Mouse (Mus musculus): Measurements from ENCODE around the gene F12.

F12 gene

DNA sequence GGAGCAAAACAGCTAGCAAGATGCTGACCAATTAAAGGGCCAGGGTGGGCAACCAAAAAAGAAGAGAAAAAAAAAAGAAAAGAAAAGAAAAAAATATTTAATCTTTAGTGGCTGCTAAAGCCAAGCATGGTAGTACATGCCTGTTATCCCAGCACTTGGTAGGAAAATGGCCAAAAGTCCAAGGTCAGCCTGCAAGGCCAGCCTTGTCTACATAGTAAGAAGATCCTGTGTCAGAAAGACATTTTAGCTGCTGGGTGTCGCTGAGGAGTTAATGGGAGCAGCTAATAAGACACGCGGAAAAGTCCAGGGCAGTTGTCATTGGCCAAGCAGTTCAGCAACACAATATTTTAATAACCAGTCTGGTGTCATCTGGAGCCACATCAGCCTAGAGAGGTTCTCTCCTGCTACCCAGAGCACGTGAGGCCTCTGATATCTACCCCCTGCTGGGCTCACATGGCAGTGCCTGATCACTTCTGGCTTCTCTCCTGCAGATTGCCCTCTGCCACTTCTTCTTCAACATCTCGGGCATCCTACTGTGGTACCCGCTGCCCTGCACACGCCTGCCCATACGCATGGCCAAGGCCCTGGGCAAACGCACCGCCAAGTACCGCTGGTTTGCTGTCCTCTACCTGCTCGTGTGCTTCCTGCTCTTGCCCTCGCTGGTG, 13.8 kb downstream of the F12 start:
- no peak for DNase-seq

DNA sequence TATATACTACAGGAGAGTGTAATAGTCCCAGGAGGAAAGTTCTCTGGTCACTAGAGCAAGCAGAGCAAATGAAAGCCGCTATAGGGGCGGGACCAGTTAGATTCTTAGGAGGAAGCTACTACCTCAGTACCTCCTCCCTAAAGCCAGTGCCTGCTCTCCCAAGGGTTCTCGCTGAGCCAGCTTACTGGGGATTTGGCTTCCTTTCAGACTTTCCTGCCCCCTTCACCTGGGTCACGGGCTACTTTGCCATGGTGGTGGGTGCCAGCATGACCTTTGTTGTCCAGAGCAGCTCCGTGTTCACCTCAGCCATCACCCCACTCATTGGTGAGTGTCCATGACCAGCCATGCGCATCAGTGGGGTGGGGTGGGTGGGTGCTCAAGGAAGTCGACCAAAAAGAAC, 14.8 kb downstream of the F12 start:
- DNase-seq = no peak

DNA sequence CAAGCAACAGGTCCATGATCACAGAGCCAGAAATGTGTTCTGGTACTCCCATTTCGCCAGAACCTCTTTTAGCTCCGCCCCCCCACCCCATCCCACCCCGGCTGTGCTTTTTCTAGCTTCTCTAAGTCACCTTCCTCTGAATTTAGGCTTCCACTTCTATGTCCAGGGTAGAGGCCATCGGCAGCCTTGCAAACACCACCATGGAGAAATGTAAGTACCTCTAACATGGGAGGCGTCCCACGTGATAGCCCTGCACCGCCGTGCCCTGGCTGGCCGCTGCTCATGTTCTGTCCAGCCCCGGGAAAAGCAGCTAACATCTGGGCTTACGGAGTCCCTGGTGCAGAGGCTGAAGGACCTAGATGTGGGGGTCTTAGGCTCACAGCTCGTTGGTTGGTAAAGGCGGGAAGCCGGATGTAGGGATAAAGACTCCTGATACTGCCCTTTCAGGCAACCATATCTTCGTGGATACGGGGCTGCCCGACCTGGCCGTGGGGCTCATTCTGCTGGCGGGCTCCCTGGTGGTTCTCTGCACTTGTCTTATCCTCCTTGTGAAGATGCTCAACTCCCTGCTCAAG, 18.0 kb downstream of the F12 start:
- no peak for DNase-seq

DNA sequence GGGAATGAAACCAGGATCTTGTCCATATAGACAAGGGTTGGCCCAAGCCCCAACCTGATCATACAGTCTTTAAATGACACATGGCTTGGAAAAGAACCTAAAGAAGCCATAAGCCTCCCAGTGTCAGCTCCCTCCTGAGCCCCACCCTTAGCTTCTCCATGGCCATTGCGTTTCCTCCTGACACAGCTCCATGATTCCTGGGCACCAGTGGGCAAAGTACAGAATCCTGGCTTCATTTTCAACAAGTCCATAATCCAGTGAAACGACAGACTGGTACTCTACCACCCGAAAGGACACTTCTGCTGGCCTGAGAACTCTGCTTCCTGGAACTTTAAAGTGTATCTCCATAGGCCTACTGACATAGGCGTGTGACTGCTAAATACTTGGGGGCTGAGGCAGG, 19.3 kb downstream of the F12 start:
- no peak for DNase-seq

DNA sequence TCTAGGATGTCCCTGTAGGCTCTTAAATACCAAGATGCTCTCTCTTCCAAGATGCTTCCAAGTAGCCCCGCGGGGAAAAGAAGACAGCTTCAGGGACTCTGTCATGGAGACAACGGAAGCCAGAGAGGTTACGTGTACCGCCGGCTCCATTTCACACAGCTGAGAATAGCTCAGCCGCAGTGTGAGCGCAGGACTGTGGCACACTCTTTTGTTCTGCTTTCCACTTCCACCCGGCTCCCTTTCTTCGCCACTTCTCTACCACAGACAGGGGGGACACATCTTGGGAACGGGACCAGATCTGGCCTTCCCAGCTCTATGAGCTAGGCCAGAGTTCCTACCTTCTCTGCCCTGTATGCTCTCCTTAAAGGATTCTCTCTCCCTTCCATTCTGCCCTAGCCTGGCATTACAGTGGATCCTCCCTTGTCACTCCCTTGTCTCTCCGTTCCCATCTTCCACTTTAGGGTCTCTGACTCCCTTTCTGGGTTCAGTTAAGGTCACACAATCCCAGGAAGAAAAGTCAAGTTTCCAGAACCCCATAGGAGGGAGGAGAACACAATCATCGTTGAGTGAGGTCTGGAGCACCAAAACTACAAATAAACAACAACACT, 20.7 kb downstream of the F12 start:
- no peak for DNase-seq

DNA sequence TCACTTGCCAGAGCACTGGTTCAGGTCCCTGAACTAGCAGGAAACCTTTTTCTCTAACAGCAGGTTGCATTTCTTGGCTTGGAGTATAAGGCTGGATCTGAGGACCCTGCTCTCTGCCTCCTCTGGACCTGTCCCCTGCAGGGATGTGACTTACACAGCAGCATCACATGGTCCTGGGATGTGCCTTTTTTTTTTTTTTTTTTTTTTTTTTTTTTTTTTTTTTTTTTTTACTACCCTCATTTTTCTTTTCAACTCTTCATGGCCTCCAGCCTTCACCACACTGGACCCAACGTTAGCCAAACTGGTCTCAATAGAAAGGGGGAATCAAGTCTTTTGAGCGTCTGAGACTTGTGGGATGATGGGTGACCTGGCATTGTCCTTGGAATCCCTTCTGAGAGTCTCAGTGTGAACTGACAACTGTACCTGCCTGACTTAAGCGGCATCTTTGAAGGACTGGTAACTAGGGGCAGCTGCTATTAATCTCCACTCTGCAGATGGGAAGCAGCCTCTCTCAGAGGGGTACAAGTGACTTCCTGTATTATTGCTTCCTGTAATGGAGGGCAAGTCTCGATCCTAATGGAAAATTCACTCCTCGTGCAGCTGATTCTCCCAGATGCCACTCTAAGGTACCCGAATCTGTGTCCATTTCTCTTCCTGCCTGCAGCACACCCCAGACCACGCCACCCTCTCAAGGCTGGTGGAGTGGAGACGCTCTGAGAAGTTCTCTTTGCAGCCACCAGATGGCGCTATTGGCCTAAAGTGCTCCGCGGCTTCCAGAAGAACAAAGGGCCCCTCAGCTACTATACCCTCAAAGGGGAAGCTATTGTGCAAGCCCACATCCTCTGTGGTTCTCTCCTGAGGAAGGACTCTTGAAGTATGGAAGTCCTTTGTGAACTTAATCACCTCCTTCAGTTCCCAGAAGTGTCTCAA, 21.5 kb downstream of the F12 start:
- peak; percentile 97 for DNase-seq

DNA sequence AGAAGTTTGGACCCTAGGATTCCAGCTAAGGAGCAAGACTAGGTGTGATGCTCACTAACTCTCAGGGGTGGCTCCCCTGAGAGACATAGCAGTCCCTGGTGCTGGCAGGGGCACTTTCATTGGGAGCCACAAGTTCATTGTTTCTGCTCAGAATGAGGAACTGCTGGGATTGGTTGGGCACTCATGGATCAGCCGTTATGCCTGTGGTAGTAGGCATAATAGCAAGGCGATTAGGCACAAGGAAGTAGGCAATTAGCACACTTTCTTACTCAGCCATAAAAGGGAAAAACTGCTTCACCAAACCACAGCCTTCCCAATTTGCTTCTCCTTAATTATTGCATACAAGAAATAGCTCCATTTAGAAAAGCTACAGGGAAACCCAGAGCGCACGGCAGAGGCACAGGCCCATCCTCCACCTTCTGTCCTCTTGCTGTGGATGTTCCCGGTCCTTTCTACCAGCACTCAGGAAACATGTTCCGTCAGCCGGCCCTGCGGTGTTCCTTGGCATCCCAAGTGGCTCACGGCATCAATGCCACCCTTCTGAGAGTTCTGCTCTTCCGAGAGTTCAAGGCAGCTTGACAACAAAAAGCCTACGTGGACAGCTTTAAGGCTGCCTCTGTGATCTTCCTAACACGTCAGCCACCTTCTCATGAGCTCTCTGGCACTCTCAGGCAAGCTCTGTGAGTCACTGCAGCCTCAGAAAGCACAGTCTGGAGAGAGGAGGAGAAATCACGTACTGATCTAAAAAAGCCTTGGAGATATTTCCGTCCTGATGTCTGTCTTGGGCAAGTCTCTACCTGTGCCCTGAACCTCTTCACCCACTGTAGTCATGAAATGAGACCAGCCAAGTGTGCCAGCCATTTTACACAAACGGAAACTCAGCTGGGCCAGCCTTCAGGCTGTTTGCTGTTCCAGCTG, 22.4 kb downstream of the F12 start:
- no peak for DNase-seq

DNA sequence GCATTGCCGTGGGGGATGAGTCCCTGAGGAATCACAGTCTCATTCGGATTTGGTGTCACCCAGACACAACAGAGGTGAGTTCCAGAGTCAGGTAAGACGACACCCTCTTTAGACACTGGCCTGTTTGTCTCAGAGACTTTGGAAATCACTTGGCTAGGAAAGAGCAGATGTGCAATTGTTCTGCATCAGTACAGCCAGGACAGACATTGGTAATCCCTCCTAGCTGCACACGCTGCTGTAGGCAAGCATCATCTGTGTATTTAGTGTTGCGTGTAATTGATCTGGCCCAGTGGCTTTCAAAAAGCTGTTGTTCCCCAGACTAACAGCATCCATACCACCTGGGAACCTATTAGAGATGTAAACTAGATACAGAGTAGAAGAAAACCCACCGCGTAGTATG, 23.3 kb downstream of the F12 start:
- DNase-seq = no peak

DNA sequence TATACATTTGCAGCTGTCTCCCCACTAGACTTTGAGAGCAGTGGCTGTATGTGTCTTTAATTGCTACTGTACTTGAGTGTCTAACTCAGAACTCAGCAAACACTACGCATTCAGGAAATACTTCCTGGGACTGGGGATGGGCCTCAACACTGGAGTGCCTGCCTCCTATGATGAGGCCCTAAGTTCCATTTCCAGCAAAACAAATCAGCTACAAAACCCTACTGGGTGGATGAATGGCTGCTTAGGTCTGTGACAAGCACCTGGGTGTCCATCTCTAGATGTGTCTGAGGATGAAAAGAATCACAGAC, 26.6 kb downstream of the F12 start:
- no peak for DNase-seq

DNA sequence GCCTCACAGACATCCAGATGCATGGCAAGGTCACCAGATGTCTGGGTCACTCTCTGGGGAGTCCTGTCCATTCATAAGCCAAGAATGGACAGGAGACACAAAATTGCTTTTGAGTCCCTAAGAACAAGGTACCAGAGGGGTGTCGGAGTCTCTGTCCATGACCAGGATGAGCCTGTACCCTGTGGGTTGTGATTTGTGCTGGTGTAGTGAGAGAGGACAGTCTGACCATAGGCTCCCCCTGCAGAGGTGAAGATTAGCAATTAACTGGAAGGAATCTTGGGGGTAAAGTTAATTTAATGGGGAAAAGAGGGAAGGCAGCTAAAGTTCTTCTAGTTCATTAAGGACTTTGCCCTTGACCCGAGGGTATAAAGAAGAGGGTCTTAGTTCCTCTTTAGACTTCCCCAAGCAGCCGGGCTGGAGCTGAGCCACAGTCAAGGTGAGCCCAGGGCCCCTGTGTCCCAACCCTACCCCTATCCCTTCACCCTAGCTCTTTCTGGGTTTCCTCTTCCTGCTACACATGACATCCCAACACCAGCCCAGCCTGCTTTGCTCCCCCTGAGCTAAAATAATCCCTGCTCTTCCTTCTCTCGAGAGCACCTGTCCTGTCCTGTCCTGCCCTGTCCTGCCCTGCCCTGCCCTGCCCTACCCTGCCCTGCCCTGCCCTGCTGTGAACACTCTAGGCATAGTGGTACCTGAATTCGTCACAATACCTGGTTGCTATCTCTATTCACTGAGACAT, 27.1 kb downstream of the F12 start:
- no peak for DNase-seq

DNA sequence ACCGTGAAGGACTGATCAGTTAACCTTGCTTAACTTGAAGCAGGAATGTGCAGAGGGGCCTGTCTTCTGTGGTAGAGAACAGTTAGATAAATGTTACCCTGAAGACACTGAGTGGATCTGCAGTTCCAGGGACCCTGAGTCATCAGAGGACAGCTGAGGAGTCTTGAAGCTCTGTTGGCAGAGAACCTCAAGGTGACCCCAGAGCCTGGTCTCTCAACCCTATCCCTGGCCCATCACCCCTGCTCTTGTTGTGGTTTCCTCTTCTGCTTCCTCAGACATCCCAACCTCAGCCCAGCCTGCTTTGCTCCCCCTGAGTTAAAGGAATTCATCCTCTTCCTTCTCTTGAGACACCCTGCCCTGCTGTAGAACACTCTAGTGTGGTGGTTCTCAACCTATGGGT, 28.5 kb downstream of the F12 start, which contains the start of gene Slc34a1:
Gene Slc34a1, plus strand, starts transcription at position 100 of the 400 bp plus-strand sequence.
- DNase-seq = no peak

DNA sequence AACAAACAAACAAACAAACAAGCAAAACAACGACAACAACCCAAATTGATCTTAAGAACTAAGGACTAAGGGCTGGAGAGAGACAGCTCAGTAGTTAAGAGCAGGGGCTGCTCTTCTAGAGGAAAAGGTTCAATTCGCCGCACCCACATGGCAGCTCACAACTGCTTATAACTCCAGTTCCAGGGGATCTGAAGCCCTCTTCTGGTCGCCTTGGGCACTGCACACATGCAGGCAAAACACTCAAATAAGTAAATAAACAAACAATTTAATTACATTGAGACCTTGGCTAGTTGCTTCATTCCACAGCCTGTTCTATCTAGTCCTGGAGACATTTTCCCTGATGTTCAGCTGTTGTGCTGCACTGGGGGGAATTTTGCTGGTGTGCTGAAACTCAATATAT, 33.7 kb downstream of the F12 start:
- DNase-seq = no peak

DNA sequence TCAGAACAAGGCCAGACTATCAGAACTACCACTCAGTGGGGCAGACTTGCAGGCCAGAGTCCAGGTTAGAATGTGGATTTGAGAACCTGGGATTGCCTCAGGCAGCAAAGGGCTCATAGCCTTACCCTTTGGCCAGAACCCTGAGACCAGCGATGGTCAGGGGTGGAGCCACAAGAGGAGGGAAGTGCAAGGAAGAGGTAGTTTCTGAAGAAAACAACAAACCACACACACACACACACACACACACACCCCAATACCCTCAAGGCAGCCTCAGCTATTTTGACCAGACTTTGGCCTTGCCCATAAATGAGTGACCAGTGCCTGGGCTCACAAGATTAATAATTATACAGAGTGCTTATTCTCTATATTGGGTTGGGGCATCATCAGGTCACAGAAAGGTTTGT, 35.0 kb downstream of the F12 start:
- DNase-seq = no peak

DNA sequence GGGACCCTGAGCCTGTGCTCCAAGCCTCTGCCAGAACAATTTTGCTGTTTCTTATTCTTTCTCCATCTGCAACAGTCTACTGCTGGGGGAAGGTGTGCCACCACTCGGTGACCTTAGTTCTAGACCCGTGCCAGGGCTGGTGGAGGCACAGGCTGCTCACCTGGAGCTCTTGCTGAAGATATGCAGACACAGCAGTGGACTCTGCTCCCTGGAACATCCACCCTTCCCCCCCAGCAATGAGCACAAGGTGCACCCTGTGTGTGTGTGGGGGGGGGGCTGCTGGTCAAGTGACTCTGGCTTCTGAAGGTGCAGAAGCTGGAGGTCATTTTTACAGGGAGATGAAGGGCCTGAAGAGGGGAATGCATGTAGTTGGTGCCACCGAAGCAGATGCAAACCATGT, 35.9 kb downstream of the F12 start:
- DNase-seq = no peak

DNA sequence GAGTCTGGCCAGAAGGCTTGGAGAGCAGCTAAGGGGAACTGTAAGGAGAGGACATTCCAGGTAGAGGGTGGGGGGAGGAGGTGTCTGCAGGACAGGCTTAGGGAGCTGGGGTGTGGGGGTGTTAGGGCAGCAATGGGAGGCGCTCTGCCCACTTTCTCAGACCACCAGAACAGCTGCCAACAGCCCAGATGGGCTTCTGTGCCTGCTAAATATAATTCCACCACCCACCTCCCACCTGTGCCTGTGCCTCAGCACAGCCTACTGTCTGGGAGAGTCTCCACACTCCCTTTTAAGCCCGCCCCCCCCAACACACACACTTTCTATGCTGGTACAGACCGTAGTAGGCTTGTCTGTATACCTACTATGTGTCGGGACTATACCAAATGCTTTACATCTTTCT, 44.8 kb downstream of the F12 start:
- no peak for DNase-seq

DNA sequence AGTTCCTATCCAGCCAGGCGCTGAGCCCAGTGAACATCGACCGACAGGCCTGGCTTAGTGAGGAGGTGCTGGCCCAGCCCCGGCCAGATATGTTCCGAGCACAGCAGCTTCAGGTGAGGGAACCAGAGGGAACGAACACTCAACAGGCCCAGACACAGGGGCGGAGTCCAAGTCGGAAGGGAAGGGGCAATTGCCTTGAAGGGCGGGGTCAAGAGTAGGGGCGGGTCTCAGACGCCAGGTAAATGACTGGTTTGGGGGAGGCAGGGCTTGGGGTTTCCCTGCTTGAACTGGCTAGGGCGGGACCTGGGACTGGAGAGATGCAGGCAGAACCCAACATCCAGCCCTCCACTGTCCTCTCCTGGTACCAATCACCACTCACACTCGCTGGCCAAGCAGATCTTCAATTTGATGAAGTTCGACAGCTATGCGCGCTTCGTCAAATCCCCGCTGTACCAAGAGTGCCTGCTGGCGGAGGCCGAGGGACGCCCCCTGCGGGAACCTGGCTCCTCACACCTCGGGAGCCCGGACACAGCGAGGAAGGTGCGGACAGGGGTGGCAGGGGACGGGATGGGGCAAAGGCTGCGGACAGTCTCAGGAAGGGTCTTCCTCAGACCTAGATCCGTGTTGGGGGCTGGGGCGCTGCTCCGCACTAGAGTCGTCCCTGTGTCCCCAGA, 47.5 kb downstream of the F12 start:
- DNase-seq = no peak

DNA sequence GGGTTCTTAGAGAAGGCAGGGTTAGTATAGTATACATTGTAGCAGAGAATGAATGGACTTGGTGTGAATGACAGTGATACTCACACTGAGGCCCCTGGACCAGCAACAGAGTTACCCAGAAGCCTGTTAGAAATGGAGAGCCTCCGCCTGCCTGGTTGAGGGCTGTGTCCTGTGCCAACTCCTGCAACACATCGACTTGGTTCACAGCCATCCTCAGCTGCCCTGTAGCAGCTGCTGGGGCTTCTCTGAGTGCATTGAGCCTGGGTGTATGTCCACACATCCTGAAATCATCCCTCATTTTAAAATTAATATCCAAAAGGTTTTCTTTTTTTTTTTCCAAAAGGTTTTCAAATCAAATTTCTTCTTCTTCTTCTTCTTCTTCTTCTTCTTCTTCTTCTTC, 50.7 kb downstream of the F12 start:
- no peak for DNase-seq

DNA sequence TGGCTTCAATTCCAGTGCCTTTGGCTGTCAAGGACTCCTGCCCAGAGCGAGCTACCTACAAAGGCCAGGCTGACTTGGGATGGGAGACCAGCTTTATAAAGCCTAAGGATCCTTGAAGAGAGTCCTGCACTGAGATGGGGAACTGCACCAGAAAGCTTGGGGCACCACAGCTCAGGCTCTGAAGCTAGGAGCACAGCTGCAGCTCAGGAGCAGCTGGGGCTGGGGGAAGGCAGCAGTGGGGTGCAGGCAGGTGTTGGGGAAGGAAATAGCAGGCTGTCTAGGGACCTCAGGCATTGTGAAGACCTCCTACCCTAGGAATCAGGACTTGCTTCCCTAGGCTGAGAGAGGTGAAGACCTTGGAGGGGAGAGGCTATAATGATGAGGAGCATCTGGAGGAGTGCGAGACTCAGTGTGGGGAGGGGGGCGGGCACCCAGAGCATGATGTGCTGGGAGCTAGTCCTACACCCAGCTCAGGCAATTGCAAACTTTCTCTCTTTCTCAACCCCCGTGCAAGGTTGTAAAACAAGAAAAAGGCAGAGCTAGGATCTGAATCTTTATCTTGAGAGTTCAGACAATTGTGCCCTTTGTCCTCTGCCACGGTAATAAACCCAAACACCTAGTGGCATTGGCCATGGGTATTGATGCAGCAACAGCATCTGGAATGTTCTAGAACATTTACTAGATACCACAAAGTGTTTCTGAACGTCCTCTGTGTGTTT, 52.2 kb downstream of the F12 start:
- DNase-seq = no peak

DNA sequence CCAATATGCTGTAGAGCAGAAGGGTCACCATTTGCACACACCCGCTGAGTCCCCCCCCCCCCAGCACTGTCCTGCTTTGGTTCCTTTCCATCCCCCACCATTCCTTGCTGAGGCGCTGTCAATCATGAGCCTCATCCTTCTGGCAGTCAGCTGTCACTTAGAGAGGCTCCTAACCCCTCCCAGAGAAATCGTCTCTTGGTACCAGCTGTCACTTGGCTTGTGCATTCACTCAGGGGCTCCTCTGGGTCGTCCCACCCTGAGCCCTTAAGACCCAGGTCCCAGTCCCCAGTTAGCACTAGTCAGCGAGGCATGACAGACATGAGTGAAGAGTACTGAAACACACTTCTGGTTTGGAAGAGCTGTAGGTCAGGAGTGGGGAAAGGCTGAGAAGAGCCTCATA, 54.9 kb downstream of the F12 start:
- no peak for DNase-seq

DNA sequence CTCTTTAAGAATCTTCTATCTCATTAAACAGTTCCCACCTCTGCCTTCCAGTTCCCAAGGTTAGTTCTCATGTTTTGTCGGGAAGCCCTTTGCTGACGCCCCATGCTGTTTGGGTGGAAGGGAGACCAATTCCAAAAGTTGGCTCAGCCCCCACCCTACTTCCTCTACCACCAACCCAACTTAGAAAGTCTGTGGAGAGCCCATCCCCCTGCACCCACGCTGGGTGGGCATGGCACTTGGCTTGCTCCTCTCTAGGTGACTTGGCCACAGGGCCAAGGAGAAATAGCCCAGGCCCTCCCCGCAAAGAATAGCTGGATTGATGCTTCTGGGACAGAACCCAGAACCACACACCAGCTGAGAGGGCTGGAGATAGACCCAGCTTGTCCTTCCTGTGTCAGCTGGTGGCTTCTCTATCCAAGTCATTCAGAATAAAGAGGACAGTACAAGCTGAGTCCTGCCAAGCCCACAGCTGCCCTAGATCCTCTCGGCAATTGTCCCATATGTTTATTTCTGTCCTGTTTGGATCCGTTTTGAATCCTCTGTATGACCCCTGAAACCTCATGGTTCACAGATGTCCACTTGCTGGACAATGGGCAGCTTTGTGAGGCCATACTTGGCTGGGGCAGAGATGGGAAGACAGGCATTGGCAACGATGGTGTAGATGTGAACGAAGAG, 55.4 kb downstream of the F12 start:
- DNase-seq = peak; percentile 94
